Mouse (Mus musculus): ENCODE data around the gene Slc35b1. TPM values are rescaled to one million over a fixed set of nuclear protein-coding genes. Genes with fewer than 3 reads are reported as not detected.

The Slc35b1 gene
- polyA plus RNA-seq, 1 experiment from 2014 or later = 40.1 TPM

GRCm38 (mm10) chr11:95389006-95389405, 4.5 kb downstream of the Slc35b1 start:
- H3K9me3 ChIP-seq (ENCODE audit: low read length) = no peaks in the 10 kb centered on the region
- TF ChIP-seq CTCF (IDR thresholded peaks at IDR 0.05; ENCODE audit: low read depth) (peak; percentile 48), EP300 (IDR thresholded peaks at IDR 0.05; ENCODE audit: low read depth) (no peak)
- peaks cover 12% of the 10 kb centered on the region for H3K4me1 ChIP-seq (ENCODE audit: insufficient read depth)
- no peak overlapping the region for H3K4me3 ChIP-seq (ENCODE audit: low read depth, low read length)
- peaks cover 40% of the 10 kb centered on the region for H3K36me3 ChIP-seq (replicated peaks; ENCODE audit: insufficient read depth, low read length)
- no peak for DNase-seq
- H3K27ac ChIP-seq (ENCODE audit: low read depth) = no peak overlapping the region
- ATAC-seq = no peak
- no peak overlapping the region for H3K9ac ChIP-seq (replicated peaks)
- no peak overlapping the region for H3K4me2 ChIP-seq (ENCODE audit: low read depth, low read length)
- H3K27me3 ChIP-seq (ENCODE audit: insufficient read depth, low read length) = no peaks in the 10 kb centered on the region
- 73% methylated on average over 3 of the region's 3 CpGs for WGBS (ENCODE audit: insufficient replicate concordance)

DNA sequence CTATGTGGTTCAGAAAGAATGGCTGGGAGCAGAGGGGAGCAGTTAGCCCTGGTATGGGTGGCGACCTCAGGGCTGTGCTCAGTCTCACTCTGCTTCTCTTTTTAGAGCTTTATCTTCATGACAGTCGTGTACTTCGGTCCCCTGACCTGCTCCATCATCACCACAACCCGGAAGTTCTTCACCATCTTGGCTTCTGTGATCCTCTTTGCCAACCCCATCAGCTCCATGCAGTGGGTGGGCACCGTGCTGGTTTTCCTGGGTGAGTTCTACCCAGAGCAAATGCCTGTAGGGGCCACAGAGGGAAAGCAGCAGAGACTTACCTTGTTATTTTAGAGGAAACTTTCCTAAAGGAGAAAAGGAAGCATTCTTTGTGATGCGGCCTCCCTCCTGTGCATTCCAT, 5.9 kb downstream of the Slc35b1 start:
- no peaks in the 10 kb centered on the region for H3K27me3 ChIP-seq (ENCODE audit: insufficient read depth, low read length)
- no peak for TF ChIP-seq CTCF (IDR thresholded peaks at IDR 0.05; ENCODE audit: low read depth)
- no peak for TF ChIP-seq EP300 (IDR thresholded peaks at IDR 0.05; ENCODE audit: low read depth)
- H3K4me1 ChIP-seq (ENCODE audit: insufficient read depth) = peaks cover 11% of the 10 kb centered on the region
- WGBS (ENCODE audit: insufficient replicate concordance) = 83% methylated on average over 6 of the region's 6 CpGs
- DNase-seq (no peak), ATAC-seq (no peak)
- peaks cover 40% of the 10 kb centered on the region for H3K36me3 ChIP-seq (replicated peaks; ENCODE audit: insufficient read depth, low read length)
- H3K27ac ChIP-seq (ENCODE audit: low read depth) = no peak overlapping the region
- no peak overlapping the region for H3K9ac ChIP-seq (replicated peaks)
- no peaks in the 10 kb centered on the region for H3K9me3 ChIP-seq (ENCODE audit: low read length)
- no peak overlapping the region for H3K4me3 ChIP-seq (ENCODE audit: low read depth, low read length)
- H3K4me2 ChIP-seq (ENCODE audit: low read depth, low read length) = no peak overlapping the region

DNA sequence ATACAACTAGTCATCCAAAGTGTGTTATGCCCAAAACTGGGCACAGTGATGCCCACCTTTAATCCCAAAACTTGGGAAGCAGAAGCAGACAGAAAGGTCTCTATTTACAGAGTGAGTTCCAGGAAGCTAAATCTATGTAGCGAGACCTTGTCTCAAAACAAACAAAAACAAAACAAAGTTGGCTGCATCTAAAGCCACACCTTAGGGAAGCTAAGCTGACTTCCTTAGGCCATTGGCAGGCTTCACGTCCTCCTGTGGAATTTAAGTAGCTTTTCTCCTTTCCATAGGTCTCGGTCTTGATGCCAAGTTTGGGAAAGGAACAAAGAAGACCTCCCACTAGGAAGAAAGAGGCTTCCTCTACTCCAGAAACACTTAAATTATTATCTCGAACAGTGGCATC, 6.7 kb downstream of the Slc35b1 start:
- TF ChIP-seq CTCF (IDR thresholded peaks at IDR 0.05; ENCODE audit: low read depth) (no peak), EP300 (IDR thresholded peaks at IDR 0.05; ENCODE audit: low read depth) (no peak)
- H3K36me3 ChIP-seq (replicated peaks; ENCODE audit: insufficient read depth, low read length) = peaks cover 40% of the 10 kb centered on the region

DNA sequence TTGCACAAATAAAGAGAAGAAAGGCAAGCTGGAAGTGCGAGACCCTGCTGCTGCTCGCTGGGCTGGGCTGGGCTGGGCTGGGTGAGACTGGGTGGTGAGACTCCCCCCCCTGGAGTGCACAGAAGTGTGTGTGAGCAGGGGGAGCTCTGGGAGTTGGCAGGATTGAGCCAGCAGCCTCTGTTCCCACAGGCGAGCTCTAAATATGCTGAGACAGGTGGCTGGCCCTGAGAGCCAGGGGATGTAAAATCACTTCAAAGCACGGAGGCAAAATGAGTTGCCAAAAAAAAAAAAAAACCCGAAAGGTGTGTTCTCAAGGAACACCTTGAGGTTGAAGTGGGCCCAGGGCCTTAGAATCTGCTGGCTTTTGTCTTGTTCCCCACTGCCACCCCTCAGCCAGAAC, 7.3 kb downstream of the Slc35b1 start:
- Histone ChIP-seq H3K9ac (replicated peaks) (no peak overlapping the region), H3K36me3 (replicated peaks; ENCODE audit: insufficient read depth, low read length) (peaks cover 40% of the 10 kb centered on the region), H3K4me2 (ENCODE audit: low read depth, low read length) (no peak overlapping the region), H3K4me1 (ENCODE audit: insufficient read depth) (no peaks in the 10 kb centered on the region; the same call in 1 of the 2 replicates), H3K27ac (ENCODE audit: low read depth) (no peak overlapping the region), H3K27me3 (ENCODE audit: insufficient read depth, low read length) (no peaks in the 10 kb centered on the region), H3K9me3 (ENCODE audit: low read length) (no peaks in the 10 kb centered on the region), H3K4me3 (ENCODE audit: low read depth, low read length) (no peak overlapping the region)
- no peak for TF ChIP-seq EP300 (IDR thresholded peaks at IDR 0.05; ENCODE audit: low read depth)
- no peak for TF ChIP-seq CTCF (IDR thresholded peaks at IDR 0.05; ENCODE audit: low read depth)
- ATAC-seq (no peak), DNase-seq (no peak)
- 82% methylated on average over 5 of the region's 5 CpGs for WGBS (ENCODE audit: insufficient replicate concordance)

More for the DNA sequence above, 6.7 kb downstream of the Slc35b1 start:
- 77% methylated on average over 4 of the region's 4 CpGs for WGBS (ENCODE audit: insufficient replicate concordance)
- Histone ChIP-seq H3K9ac (replicated peaks) (no peak overlapping the region), H3K4me1 (ENCODE audit: insufficient read depth) (peaks cover 4% of the 10 kb centered on the region; the same call in 1 of the 2 replicates), H3K27ac (ENCODE audit: low read depth) (no peak overlapping the region), H3K9me3 (ENCODE audit: low read length) (no peaks in the 10 kb centered on the region), H3K27me3 (ENCODE audit: insufficient read depth, low read length) (no peaks in the 10 kb centered on the region), H3K4me2 (ENCODE audit: low read depth, low read length) (no peak overlapping the region), H3K4me3 (ENCODE audit: low read depth, low read length) (no peak overlapping the region)
- DNase-seq (no peak), ATAC-seq (no peak)

DNA sequence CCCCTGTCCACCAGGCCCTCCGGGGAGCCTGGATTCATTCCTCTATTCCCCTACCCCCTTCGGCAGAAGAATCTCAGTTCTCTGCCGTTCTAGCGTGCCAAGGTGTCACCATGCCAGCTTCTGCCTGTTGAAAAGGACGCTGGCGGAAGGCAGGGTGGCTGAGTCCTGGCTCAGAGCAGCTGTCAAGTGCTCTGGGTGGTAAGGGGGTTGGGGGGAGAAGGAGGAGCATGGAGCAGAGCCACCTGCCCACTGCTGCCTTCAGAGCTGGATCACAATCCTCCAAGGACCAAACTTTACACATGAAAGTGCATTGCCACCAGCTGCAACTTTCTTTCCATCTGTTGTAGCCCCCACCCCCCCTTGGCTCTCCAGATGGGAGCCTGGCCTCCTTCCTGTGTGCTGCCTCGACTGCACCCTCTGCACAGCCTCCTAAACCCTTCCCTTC, 7.8 kb downstream of the Slc35b1 start:
- DNase-seq (no peak), ATAC-seq (peak; percentile 32; the same call in 1 of the 2 replicates)
- H3K9me3 ChIP-seq (ENCODE audit: low read length) = no peaks in the 10 kb centered on the region
- H3K4me3 ChIP-seq (ENCODE audit: low read depth, low read length) = no peak overlapping the region
- H3K27ac ChIP-seq (ENCODE audit: low read depth) = no peak overlapping the region
- no peaks in the 10 kb centered on the region for H3K27me3 ChIP-seq (ENCODE audit: insufficient read depth, low read length)
- no peak overlapping the region for H3K4me2 ChIP-seq (ENCODE audit: low read depth, low read length)
- H3K36me3 ChIP-seq (replicated peaks; ENCODE audit: insufficient read depth, low read length) = peaks cover 40% of the 10 kb centered on the region
- 71% methylated on average over 7 of the region's 7 CpGs for WGBS (ENCODE audit: insufficient replicate concordance)
- TF ChIP-seq CTCF (IDR thresholded peaks at IDR 0.05; ENCODE audit: low read depth) (no peak), EP300 (IDR thresholded peaks at IDR 0.05; ENCODE audit: low read depth) (no peak)
- no peak overlapping the region for H3K9ac ChIP-seq (replicated peaks)
- H3K4me1 ChIP-seq (ENCODE audit: insufficient read depth) = no peaks in the 10 kb centered on the region; the same call in 1 of the 2 replicates

GRCm38 (mm10) chr11:95392708-95393499, 8.4 kb downstream of the Slc35b1 start:
- Histone ChIP-seq H3K9ac (replicated peaks) (no peak overlapping the region), H3K27me3 (ENCODE audit: insufficient read depth, low read length) (no peaks in the 10 kb centered on the region), H3K4me3 (ENCODE audit: low read depth, low read length) (no peak overlapping the region), H3K36me3 (replicated peaks; ENCODE audit: insufficient read depth, low read length) (peaks cover 34% of the 10 kb centered on the region), H3K9me3 (ENCODE audit: low read length) (no peaks in the 10 kb centered on the region), H3K4me1 (ENCODE audit: insufficient read depth) (no peaks in the 10 kb centered on the region), H3K27ac (ENCODE audit: low read depth) (no peak overlapping the region), H3K4me2 (ENCODE audit: low read depth, low read length) (no peak overlapping the region)
- WGBS (ENCODE audit: insufficient replicate concordance) = 79% methylated on average over 11 of the region's 11 CpGs
- DNase-seq = no peak
- ATAC-seq = no peak
- TF ChIP-seq EP300 (IDR thresholded peaks at IDR 0.05; ENCODE audit: low read depth) (no peak), CTCF (IDR thresholded peaks at IDR 0.05; ENCODE audit: low read depth) (no peak)

All from liver, postnatal 0 days (tissue).